Mouse (Mus musculus) hindbrain, postnatal 0 days (tissue): ENCODE measurements around the gene Cygb. TPM values are rescaled to one million over a fixed set of nuclear protein-coding genes. Genes with fewer than 3 reads are reported as not detected.
"Not testable (repeated sequence)": the region's sequence is repeated elsewhere in the genome, so short reads cannot be mapped to it uniquely, and the experiment has no call there.

Experiments used
- ATAC-seq: fragments of 200-750 bp; cut with Nextera tagmentation; 2 replicates; pipeline ENCODE4 v1.8.0; 2017; ENCODE audit warnings: mild to moderate bottlenecking, moderate TSS enrichment, moderate library complexity
- DNase-seq: peaks from one replicate; pipeline ENCODE4 v3.0.0-alpha.2; 2015; ENCODE audit warnings: low spot score
- H3K27ac ChIP-seq: fragments of 300-500 bp; sonication (generic); 2 replicates; pipeline ENCODE4 v1.5.1; 2014; ENCODE audit warnings: mild to moderate bottlenecking
- H3K27me3 ChIP-seq: fragments of 300-500 bp; sonication (generic); 2 replicates; pipeline ENCODE4 v1.6.1; 2014; ENCODE audit warnings: low read length, mixed read lengths; ENCODE audit not compliant: insufficient read depth
- H3K36me3 ChIP-seq: fragments of 300-500 bp; sonication (generic); 2 replicates; pipeline ENCODE4 v1.6.1; 2014; ENCODE audit warnings: low read length, mixed read lengths; ENCODE audit not compliant: insufficient read depth
- H3K4me1 ChIP-seq: fragments of 300-500 bp; sonication (generic); 2 replicates; pipeline ENCODE4 v1.6.1; 2014; ENCODE audit warnings: antibody characterized with exemption, low read length, mixed read lengths; ENCODE audit not compliant: insufficient read depth
- H3K4me2 ChIP-seq: fragments of 300-500 bp; sonication (generic); 2 replicates; pipeline ENCODE4 v1.6.1; 2014; ENCODE audit warnings: low read depth, mild to moderate bottlenecking, low read length, moderate library complexity, mixed read lengths
- H3K4me3 ChIP-seq: fragments of 300-500 bp; sonication (generic); 2 replicates; pipeline ENCODE4 v1.5.1; 2014; ENCODE audit warnings: low read length
- H3K9ac ChIP-seq: fragments of 300-500 bp; sonication (generic); replicated peaks from 2 replicates; pipeline ENCODE4 v1.6.1; 2014; ENCODE audit warnings: mild to moderate bottlenecking, low read length, moderate library complexity, mixed read lengths
- H3K9me3 ChIP-seq: fragments of 300-500 bp; sonication (generic); 2 replicates; pipeline ENCODE4 v1.6.1; 2016; ENCODE audit warnings: low read length, mixed read lengths
- CTCF ChIP-seq: IDR thresholded peaks from 2 replicates; pipeline ENCODE4 v1.5.1; 2016; ENCODE audit warnings: antibody characterized with exemption, control low read depth, low read depth
- WGBS: fragments of 180-500 bp; shearing (Covaris S2); extraction: QIAGEN DNeasy Blood & Tissue Kit; methylation state at CpG from one replicate; pipeline ENCODE4 v1.1.7; 2014; 5-methylcytosine and 5-hydroxymethylcytosine counted together
- polyA plus RNA-seq: library from polyadenylated mRNA; unstranded; fragments of >200 nt; fragmentation: Nextera tagmentation; extraction: Ambion mirVana; gene quantifications from 2 replicates; pipeline ENCODE4 v1.2.1, GENCODE M21; 2015
- total RNA-seq: library from RNA; depleted of rRNA; stranded (reverse); fragments of >200 nt; gene quantifications from 2 replicates; pipeline ENCODE4 v1.2.3, GENCODE M21; 2014

Cygb gene
- total and polyA plus RNA-seq, 2 experiments from 2014 or later: 48.1 to 54.7 TPM

DNA sequence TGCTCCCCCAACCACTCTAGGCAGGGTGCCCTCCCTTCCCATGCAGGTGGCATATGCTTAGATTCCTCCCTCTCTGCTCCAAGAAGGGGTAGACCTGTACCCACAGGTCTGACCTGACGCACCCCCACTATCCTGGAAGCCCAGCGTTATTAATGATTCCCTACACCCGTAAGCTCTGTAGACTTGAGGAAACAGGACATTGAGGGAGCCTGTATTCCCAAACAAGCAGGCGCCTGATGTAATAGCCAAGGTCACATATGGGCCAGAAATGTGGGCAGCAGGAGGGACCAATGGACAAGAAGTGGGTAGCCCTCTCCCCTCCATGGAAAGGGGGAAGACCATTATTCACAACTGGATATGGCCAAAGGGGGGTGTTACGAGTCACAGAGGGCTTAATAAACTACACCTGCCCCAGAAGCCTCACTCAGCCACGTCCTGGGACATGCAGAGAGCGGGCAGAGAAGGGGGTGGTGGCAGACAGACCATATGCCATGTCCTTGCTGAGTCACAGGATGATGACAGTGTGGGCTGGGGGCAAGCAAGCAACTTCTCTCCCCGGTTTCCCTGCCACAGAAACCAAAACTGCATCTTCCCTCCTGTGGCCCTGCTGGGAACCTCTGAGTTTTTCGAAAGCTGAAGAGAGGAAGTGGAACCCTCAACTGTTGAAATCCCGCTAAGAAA, 37.5 kb downstream of the Cygb start:
- Histone ChIP-seq H3K4me3 (no peak overlapping the region), H3K27ac (no peak overlapping the region), H3K4me1 (peaks cover 21% of the 10 kb centered on the region), H3K27me3 (no peaks in the 10 kb centered on the region), H3K9me3 (no peaks in the 10 kb centered on the region), H3K4me2 (no peak overlapping the region), H3K36me3 (no peaks in the 10 kb centered on the region), H3K9ac (no peak overlapping the region)
- 79% methylated on average over 10 of the region's 10 CpGs for WGBS
- DNase-seq: no peak
- ATAC-seq: no peak
- TF ChIP-seq CTCF: no peak

DNA sequence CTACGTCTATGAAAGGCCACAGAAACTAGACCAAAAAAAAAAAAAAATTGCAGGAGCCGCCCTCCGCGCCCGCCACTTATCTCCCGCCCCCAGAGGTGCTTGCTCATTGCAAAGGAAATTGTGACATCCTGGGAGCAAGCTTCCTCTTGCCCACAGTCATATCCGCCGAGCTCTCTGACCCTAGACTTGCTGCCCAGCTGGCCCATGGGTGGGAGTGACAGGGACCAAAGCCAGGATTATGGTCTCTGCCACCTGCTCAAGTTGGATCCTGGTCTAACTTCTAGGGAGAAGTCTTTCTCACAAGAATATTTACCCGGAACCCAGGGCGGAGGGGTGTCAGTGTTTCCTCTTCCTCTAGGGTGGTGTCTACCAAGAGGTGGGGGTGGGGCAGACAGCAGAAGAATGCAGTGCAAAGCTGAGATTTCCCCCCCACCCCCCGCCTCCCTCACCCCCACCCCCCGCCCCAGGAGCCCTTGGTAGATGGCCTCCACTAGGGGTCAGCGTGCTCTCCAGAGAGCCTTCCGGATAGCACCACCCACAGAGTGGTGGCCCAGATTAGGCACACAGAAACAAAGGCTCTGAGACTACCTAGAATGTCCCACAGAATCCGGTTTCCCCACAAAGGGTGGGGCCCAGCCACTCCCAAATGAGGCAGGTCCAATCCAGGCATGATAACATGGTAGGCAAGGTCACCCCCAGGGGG, 38.2 kb downstream of the Cygb start:
- Histone ChIP-seq H3K27me3 (no peaks in the 10 kb centered on the region), H3K4me3 (no peak overlapping the region), H3K4me2 (peak overlapping the region; percentile 8; the same call in 1 of the 2 replicates), H3K27ac (no peak overlapping the region), H3K9ac (no peak overlapping the region), H3K4me1 (peaks cover 20% of the 10 kb centered on the region), H3K9me3 (no peaks in the 10 kb centered on the region), H3K36me3 (no peaks in the 10 kb centered on the region)
- no peak for TF ChIP-seq CTCF
- DNase-seq (no peak), ATAC-seq (no peak)
- 58% methylated on average over 14 of the region's 15 CpGs for WGBS

DNA sequence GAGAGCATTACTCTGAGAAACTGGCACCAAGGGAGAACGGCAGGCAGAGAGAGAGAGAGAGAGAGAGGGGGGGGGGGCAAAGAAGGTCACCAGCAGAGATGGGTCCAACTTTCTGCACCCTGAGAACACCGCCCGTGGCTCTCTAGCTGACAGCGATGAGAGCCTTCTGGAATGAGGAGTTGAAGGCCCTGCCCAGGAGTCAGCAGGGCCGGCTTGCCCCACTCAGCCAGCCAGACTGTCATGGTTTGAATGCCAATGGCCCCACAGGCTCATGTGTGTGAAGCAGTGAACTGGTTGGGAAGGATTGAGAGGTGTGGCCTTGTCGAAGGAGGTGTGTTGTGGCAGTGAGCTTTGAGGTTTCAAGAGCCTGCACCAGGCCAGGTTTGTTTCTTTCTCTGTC, 40.9 kb downstream of the Cygb start:
- no peak overlapping the region for H3K4me3 ChIP-seq
- H3K27me3 ChIP-seq: no peaks in the 10 kb centered on the region
- H3K4me1 ChIP-seq: no peaks in the 10 kb centered on the region
- WGBS: 90% methylated on average over 6 of the region's 6 CpGs
- H3K4me2 ChIP-seq: no peak overlapping the region
- H3K9ac ChIP-seq: no peak overlapping the region
- no peak for ATAC-seq
- H3K9me3 ChIP-seq: no peaks in the 10 kb centered on the region
- DNase-seq: no peak
- no peak for TF ChIP-seq CTCF
- no peaks in the 10 kb centered on the region for H3K36me3 ChIP-seq
- H3K27ac ChIP-seq: no peak overlapping the region

DNA sequence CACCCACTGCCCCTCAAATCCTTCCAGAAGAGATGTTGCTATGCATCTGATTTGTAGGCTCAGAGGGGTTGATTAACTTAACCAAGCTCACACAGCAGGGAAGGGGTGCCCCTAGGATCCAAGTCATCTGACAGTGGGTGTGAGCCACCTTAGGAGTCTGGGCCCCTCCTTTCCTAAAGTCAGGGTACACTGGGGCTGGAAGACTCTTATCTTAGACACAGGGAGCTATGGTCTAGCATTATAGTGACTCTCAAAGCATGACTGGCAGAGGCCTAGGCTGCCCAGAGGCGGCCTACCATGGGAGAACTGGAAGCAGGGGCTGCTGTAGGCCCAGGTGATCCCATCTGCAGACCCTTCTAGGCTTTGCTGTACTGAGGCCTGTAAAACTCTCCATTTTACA, 41.6 kb downstream of the Cygb start:
- Histone ChIP-seq H3K4me2 (no peak overlapping the region), H3K27ac (no peak overlapping the region), H3K4me3 (no peak overlapping the region), H3K9me3 (no peaks in the 10 kb centered on the region), H3K9ac (no peak overlapping the region), H3K4me1 (no peaks in the 10 kb centered on the region), H3K36me3 (no peaks in the 10 kb centered on the region), H3K27me3 (no peaks in the 10 kb centered on the region)
- no peak for TF ChIP-seq CTCF
- DNase-seq (no peak), ATAC-seq (no peak)
- WGBS: 93% methylated on average over 1 of the region's 1 CpGs

DNA sequence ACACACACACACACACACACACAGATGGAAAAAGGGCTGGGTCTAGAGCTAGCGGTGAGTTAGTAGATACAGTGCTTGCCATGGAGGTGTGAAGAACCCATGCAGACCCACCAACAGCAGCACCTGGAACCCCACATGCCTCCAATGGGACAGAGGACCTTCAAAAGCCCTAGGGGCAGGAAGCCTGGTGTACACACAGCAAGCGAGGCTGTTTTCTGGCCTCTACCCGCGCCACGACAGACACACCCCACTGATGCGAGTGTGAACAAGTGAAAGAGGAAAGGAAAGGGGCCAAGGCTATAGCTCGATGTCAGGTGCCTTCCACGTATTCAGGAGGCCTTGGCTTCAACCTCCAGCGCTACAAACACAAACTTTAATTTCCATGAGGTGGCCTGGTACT, 42.2 kb downstream of the Cygb start:
- H3K4me3 ChIP-seq: no peak overlapping the region
- no peaks in the 10 kb centered on the region for H3K27me3 ChIP-seq
- H3K27ac ChIP-seq: no peak overlapping the region
- H3K4me1 ChIP-seq: no peaks in the 10 kb centered on the region
- ATAC-seq: no peak
- H3K9me3 ChIP-seq: no peaks in the 10 kb centered on the region
- no peak for DNase-seq
- no peak overlapping the region for H3K4me2 ChIP-seq
- no peak for TF ChIP-seq CTCF
- WGBS: 93% methylated on average over 9 of the region's 9 CpGs
- no peaks in the 10 kb centered on the region for H3K36me3 ChIP-seq
- no peak overlapping the region for H3K9ac ChIP-seq

DNA sequence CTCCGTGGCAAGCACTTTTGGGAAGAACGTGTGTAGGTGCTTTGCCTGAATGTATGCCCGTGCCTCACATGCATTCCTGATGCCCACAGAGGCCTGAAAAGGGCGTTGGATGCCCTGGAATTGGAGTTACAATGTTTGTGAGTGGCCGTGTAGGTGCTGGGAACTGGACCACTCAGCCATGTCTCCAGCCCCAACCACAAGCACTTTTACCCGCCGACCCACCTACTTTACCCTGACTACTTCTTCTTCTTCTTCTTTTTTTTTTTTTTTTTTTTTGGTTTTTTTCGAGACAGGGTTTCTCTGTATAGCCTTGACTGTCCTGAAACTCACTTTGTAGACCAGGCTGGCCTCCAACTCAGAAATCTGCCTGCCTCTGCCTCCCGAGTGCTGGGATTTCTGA, 42.9 kb downstream of the Cygb start:
- not testable (repeated sequence) for H3K27me3 ChIP-seq, ATAC-seq, H3K27ac ChIP-seq, H3K4me2 ChIP-seq, H3K9ac ChIP-seq, DNase-seq, H3K4me1 ChIP-seq, H3K4me3 ChIP-seq, H3K36me3 ChIP-seq, H3K9me3 ChIP-seq
- 90% methylated on average over 9 of the region's 9 CpGs for WGBS

DNA sequence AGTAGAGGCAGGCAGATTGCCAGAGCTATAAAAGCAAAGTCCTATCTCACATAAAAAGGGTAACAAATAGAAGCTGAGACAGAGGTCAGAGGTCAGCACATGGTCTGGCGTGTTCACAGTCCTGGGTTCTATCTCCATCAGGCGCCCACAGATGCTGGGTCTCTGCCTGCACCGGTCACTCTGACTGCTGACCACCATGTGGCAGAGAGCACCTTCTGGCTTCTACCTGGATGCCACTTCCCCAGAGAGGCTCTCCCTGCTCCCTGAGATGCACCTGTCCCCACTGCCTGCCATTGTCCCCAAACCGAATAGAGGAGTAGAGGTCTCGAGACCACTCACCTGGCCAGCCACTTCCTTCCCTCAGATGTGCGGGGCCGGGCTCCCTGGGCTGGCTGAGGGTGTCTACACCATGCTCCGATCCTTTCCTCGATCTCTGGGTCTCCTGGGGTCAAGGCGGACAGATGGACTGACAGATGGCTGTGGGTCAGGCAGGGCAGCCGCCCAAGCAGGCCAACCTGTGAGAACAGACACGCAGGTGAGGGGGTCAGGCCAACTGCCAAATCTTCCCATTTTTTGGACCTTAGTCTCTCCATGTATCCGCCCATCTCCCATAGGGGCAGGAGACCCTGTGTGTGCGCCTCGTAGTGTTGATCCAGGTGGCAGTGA, 44.0 kb downstream of the Cygb start:
- ATAC-seq (no peak), DNase-seq (no peak)
- Histone ChIP-seq H3K9ac (no peak overlapping the region), H3K9me3 (no peaks in the 10 kb centered on the region), H3K4me3 (no peak overlapping the region), H3K36me3 (no peaks in the 10 kb centered on the region), H3K27ac (no peak overlapping the region), H3K4me1 (no peaks in the 10 kb centered on the region), H3K4me2 (no peak overlapping the region), H3K27me3 (no peaks in the 10 kb centered on the region)
- 82% methylated on average over 15 of the region's 15 CpGs for WGBS
- TF ChIP-seq CTCF: no peak
